Mouse (Mus musculus) adrenal gland, postnatal 36 days (tissue): Measurements from ENCODE around the gene Polr2c. TPM values are rescaled to one million over a fixed set of nuclear protein-coding genes. Genes with fewer than 3 reads are reported as not detected.

ENCODE experiments used
- total RNA-seq, 2 experiments: library from RNA; stranded (reverse); gene quantifications; 2 replicates each; pipeline ENCODE4 v1.2.3; 2021

Polr2c gene
- total RNA-seq, 2 experiments from 2014 or later: 65.7 to 70.6 TPM

Other genes with a start within 250 kb of the Polr2c start
- 10 to 100 TPM; 71.0 to 73.8 TPM for gene Arl2bp, start 190.8 kb upstream of the Polr2c start, total RNA-seq
- gene Pllp, start 161.2 kb upstream of the Polr2c start, total RNA-seq: under 1 TPM; 0.82 to 0.99 TPM
- not detected for gene Ccl22, start 111.9 kb upstream of the Polr2c start, total RNA-seq
- gene Cx3cl1, start 85.4 kb upstream of the Polr2c start, total RNA-seq: 10 to 100 TPM; 26.2 to 35.5 TPM
- 1 to 10 TPM; 1.0 to 1.4 TPM for gene Ccl17, start 47.0 kb upstream of the Polr2c start, total RNA-seq
- gene Coq9, start 19.1 kb upstream of the Polr2c start, total RNA-seq: 100 to 1,000 TPM; 152 to 219 TPM
- 100 to 1,000 TPM in 1 of 2 experiments, 10 to 100 TPM in 1; 70.2 to 106 TPM for gene Ciapin1, start 19.1 kb upstream of the Polr2c start, total RNA-seq
- gene Dok4, start 18.9 kb downstream of the Polr2c start, total RNA-seq: 10 to 100 TPM; 10.5 to 10.9 TPM
- gene Ccdc102a, start 60.6 kb downstream of the Polr2c start, total RNA-seq: 1 to 10 TPM; 7.6 to 8.6 TPM
- gene Adgrg5, start 66.2 kb downstream of the Polr2c start, total RNA-seq: 1 to 10 TPM in 1 of 2 experiments, under 1 TPM in 1; 0.33 to 1.3 TPM
- 10 to 100 TPM; 15.1 to 23.4 TPM for gene Adgrg1, start 117.3 kb downstream of the Polr2c start, total RNA-seq
- 1 to 10 TPM; 3.2 to 3.7 TPM for gene Adgrg3, start 160.2 kb downstream of the Polr2c start, total RNA-seq
- gene Drc7, start 197.7 kb downstream of the Polr2c start, total RNA-seq: not detected
- gene Katnb1, start 223.7 kb downstream of the Polr2c start, total RNA-seq: 10 to 100 TPM; 10.6 to 11.2 TPM